Mouse (Mus musculus): ENCODE measurements around the gene Ctnnd2.

Ctnnd2 gene

DNA sequence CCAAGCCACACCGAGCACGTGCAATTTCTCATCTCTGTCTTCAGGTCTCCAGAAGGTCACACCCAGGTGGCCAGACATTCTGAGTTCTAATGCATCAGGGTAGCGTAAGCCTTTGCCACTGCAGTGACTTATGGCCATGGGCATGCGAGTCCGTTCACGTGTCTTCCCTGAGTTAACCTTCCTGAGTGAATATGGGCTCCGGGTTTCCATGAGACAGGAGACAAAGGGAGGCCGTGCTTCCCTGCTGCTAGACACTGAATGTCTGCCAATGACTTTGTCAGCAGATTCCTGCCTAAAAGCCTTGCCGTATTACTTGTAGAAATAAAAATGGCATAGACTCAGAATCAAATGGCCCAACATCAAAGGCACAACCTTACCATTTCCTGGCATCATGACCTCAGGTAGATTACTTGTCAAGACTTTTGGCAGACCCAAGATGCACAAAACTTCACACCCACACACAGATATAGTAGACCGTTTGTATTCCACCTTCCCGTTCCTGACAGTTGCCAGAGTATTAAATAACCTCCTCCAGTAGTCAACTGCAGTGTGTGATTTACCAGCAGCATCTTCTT lies 804.9 kb downstream of the Ctnnd2 start:
- peak; percentile 81 for DNase-seq (ENCODE audit: low read depth, low spot score)

DNA sequence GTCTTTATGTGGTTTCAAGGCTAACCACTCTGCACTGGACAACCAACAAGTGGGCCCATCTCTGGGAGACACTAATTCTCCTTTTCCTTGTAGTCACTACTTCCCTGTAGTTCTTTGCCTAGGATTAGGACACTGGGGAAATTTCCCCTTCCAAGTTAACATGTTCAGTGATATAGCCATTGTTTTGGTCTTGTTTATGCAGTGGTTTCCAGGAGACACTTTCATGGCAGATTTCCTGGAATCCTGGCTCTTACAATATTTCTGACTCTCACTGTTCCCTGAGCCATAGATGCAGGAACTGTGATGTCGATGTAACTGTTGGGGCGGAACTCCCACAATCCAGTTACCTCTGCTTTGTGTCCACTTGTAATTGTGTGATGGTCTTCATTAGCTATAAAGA lies 814.5 kb downstream of the Ctnnd2 start:
- no peak for DNase-seq (ENCODE audit: low read depth, low spot score)

DNA sequence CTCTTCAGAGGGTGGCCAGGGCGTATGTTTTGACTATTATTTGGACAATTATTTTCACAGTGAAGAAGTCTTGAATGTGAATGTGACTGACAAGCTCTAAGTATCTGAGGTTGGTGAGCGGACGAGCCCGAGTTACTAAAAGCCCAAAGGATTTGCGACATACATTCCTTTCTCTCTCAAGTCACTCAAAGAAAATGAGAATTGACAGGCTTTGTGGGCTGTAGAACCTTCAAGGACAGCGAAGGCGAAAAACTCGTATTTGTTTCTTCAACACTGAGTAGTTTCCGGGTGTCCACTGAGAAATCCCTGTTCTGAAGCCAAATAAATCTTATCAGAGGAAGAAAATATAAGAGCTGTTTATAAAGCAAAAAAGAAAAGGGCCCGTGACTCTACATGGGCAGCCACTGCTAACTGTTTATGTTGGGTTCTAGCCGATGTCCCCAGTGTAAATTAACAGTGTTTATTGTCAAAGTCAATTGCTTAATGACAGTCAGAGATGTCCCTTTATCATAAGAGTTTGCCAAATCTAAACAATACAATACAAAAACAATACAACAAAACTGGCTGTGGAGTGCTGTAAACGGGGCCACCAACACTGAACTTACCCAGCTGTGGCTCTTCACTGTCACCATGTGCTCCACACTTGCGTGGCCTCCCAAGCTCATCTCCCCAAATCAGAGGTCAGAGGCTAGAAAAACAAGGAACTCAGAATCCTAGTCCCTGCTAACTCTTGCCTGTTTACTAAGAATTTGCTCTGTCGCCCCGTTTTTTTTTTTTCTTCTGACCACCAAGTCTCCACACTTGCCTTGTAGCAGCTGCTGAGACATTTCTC lies 818.2 kb downstream of the Ctnnd2 start:
- DNase-seq (ENCODE audit: low read depth, low spot score): no peak

DNA sequence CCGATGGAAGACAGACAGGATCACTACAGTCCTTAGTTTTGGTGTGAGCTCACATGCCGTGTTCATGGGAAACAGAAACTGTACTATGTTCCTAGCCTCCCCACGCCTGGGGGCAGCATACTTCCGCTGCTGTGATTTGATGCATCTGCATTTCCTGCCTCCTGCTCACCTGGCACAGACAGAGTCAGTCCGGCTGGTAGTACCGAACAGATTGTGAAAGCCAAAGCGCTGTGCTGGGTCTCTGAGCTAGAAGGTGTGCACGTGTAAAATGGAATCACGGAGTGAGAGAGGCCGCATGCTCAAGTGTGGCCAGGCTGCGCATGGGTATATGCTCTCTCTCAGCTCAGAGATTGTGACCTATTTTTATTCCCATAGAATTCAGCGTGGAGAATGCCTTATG lies 820.0 kb downstream of the Ctnnd2 start:
- DNase-seq (ENCODE audit: low read depth, low spot score): peak; percentile 63

DNA sequence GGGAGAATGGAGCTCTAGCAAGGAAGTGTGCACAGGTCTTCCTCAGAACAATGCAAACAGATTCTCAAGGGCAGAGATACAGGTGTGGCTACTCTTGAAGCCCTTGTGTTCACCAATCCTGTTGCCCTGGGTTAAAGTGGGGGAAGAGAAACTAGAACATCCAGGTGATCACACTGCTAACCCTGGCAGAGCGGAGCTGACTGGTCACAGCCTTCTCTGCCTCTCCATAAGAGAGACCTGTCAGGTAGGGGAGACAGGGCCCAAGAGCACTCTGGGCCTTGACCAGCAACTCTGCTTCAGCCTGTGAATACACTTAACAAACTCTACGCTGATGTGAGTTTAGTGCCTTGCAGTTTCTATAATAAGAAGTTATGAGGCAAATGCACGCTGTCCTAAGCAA lies 820.5 kb downstream of the Ctnnd2 start:
- no peak for DNase-seq (ENCODE audit: low read depth, low spot score)

DNA sequence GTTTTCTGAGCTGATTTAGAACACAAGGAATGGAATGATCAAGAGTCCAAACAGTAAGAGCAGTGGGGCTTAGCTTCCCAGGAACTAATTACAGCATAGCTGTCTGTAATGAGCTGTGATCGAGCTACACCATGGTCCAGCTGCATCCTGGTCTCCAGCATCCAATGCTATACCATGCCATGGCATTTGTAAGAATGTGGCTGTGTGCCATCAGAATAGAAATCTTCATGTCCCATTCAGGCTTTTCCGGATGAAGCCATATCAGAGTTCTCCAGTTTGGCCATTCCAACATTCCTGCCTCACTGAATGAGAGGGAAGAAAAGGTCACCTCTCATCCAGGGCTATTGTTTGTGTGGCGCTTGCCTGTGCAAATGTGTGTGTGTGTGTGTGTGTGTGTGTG lies 823.0 kb downstream of the Ctnnd2 start:
- DNase-seq (ENCODE audit: low read depth, low spot score): no peak

DNA sequence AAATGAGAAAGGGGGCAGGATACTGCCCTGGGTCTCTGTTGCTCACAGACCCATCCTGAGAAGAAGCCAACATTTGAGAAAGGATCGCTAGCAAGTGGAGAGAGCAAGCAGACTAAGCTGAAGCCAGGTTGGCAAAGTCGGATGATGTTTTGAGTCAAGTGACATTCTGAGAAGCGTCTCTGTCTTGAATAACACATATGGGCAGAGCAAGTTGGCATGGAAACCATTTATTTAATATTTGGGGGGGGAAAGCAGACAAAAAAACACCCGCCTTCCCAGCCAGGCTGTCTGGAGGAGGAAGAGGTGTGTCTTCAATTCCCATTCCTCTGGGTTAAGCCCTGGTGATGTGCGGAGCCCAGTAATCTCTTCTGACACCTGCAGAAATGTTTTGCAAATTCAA lies 832.1 kb downstream of the Ctnnd2 start:
- DNase-seq (ENCODE audit: low read depth, low spot score): peak; percentile 60

DNA sequence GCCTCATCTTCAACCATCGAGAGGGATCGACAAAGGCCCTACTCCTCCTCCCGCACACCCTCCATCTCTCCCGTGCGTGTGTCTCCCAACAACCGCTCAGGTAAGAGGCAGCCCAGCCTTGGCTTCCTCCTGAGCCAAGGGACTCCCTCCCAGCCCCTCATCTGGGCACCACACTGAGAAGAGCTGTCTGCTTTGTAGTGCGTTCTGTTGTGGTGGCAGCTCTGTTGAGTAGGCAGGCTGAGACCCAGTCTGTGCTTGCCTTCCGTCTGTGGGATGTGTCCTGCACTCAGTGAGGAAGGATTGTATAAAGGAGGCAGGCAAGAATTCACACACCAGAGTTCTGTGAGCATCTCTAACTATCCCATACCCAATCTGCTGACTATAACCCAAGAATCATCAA lies 832.6 kb downstream of the Ctnnd2 start:
- no peak for DNase-seq (ENCODE audit: low read depth, low spot score)

DNA sequence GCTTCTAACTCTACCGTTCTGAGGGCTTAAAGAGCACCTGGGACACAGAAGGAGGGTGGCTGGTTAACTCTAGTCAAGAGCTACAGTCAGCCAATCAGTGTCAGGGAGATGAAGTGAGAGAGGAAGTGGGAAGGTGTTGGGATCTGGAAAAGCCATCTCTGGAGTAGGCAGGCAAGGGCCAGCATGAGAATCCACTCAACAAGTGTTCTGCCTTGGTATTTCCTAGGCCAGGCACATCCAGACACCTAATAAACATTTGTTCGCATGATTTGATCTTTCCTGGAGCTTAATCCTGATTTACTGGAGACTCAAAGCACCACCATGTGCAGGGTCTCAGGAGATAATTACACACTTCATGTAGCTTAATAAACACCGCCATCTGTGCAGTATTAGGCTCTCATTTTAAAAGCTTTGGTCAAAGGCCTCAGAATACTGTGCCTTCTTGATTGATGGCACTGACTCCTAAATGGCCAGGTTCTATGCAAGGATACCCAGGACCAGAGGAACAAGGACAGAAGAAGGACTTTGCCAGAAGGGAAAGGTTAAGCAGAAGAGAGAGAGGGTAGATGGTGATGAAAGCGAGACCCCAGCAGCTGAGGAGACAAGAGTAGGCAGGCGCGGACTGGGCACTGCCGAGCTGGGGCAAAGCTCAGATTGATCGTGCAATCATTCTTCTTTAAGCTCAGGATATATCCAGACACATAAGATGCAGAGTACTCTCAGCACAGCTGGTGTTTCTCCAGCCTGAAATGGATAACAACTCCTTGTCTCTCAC lies 833.8 kb downstream of the Ctnnd2 start:
- DNase-seq (ENCODE audit: low read depth, low spot score): no peak

DNA sequence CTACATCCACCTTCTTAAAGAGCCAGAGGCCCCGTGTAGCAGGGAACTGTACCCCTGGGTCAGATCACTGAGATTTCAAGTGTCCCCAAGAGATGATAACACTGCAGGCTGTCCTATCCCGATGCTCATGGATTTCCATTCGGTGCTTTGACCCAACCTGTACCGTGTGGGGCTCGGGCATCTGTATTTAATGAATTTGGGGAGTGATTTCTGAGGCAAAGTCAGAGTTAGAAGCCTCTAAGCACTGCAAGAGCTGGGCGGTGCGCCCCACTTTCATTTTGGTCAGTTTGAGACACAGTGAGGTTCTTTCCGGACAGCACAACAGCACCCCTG lies 834.4 kb downstream of the Ctnnd2 start:
- DNase-seq (ENCODE audit: low read depth, low spot score): no peak

DNA sequence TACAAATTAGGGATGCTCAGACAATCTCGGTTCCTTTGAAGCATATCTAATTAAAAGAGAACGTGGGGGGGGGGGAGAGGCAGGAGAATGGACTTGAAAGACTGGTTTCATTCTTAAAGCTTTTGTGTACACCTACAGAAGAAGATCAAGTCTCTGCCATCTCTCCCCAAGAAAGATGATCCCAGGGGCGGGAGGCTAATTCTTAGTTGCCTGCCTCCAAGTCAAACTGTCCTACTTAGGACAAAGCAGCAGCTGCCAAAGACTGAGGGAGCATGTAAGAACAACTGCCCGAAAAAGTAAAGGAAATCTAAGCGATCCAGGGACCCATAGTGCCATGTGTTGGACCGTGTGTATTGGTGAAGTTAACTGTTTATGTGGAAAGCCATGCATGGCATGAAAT lies 836.2 kb downstream of the Ctnnd2 start:
- DNase-seq (ENCODE audit: low read depth, low spot score): no peak

DNA sequence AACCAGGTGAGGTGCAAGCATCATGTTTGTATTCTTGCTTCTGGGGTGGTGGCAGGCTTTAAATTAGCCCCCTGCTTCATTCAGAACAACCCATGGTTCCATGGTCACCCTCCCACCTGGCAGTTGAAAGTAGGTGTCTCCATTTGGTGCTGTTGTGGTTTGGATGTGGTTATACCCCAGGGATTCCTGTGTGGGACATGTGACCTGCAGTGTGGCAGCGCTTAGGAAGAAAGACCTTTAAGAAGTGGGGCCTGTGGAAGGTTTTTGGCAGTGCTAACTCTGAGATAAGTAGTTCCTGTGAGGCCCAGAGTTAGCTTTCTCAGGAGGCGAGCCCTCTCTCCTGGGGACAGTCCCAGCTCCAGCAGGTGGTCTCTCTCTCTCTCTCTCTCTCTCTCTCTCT lies 848.4 kb downstream of the Ctnnd2 start:
- no peak for DNase-seq (ENCODE audit: low read depth, low spot score)

DNA sequence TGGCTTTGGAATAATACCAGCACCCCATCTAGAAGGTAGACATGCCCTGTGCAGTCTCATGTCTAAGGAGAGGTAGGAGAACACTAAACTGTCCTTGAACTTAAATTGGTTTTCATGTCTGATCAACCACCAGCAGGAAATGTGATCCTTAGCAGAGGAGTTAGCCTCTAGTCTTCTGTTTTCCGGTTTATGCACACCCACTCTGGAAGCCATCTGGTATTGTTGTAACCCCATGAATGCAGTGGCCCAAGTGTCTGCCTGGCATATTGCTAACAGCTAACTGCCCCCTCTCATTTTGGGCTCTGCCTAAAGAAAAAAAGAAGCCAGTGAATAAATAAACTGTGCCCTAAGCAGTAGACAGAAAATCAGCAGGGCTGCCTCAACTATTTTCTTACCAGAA lies 849.6 kb downstream of the Ctnnd2 start:
- DNase-seq (ENCODE audit: low read depth, low spot score): peak; percentile 53

DNA sequence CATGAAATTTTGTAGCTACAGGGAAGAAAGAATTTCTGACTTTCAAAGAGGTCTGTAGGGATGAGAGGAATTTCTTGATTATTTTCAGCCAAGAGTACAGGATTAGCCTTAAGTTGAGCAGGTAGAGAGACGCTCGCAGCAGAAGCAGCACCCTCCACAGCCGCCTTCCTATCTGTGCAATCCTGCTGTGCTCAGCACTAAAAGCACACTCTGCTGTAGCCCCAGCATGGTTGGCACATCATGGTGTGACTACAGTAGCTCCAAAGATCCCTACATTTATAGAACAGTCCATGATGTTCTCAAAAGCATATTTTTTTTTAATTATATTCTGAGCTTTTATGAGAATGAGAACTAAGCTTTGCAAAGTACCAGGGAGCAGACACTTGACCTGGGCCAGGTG lies 850.1 kb downstream of the Ctnnd2 start:
- peak; percentile 64 for DNase-seq (ENCODE audit: low read depth, low spot score)

DNA sequence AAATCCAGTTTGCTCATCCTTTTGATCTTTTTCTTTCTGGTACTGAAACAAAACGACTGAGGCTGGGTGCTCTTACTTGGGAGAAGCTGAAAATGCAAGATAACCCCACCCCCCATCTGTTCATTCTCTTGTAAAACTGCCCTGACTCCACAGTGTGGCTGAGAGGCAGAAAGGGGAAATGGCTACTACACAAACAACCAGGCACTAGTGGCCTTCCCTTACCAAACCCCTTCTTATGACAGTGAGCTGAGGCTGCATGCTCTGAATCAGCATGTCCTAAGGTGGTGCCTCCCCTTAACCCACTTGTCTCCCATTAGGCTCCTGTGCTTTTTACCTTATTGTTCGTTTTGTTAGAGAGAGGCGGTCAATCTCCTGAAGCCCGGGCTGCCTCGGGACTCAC lies 851.4 kb downstream of the Ctnnd2 start:
- DNase-seq (ENCODE audit: low read depth, low spot score): no peak

DNA sequence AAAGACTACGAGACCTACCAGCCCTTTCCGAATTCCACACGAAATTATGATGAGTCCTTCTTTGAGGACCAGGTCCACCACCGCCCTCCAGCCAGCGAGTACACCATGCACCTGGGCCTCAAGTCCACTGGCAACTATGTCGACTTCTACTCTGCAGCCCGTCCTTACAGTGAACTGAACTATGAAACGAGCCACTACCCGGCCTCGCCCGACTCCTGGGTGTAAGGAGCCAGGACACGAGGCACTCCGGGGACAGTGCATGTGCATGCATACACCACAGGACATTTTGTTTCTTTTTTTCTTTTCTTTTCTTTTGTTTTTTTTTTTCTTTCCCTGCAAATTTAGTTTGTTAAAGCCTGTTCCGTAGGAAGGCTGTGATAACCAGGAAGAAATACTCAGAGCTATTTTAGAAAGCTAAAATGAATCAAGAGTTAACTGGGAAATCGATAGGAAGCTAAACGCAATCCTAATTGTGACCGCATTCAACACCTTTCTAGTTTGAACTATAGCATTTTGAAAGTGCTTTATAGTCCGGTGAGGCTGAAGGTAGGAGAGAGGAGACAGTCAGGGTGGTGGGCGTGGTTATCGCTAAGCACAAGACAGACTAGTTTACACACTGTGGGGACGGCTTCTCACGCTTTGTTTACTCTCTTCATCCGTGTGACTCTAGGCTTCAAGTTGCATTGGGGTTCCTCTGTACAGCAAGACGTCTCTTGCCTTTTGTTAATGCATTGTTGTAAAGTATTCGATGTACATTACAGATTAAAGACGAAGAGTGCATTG lies 855.2 kb downstream of the Ctnnd2 start:
- no peak for DNase-seq (ENCODE audit: low read depth, low spot score)

DNA sequence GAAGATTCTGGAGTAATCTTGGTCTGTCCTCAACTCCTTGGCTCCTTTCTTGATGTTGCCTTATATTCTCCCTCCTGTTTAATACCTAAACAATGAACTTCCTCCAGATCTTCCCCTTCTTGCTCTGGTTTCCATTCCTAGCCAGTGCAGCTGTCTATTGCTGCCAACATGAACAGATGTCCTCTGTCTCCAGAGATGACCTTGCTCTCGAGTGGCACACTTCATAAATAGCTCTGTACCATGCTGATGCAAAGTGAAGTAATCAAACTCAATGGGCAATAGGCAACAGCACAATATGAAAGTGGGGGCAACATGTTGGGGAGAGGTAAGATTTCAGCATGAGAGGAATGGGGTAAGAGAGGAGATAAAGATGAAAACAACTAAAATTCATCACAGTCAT lies 872.6 kb downstream of the Ctnnd2 start:
- peak; percentile 16 for DNase-seq (ENCODE audit: low read depth, low spot score)

DNA sequence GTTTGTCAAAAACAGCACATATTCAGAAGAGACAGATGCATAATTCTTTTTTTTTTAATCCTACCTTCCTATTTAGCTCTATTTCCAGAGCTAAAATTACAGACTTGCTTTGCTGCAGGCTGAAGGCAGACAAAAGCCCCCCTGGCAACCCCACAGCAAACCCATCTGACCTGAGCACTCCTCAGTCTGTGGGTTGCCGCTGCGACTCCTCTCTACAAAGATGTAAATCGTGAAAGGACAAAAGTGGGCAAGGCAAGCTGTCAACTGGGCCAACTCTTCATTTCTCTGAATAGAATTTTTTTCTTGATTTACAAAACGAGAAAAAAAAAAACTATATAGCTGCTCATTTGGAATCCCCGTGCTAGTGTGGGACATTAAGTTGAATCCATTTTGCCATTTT lies 879.1 kb downstream of the Ctnnd2 start:
- DNase-seq (ENCODE audit: low read depth, low spot score): peak; percentile 39

DNA sequence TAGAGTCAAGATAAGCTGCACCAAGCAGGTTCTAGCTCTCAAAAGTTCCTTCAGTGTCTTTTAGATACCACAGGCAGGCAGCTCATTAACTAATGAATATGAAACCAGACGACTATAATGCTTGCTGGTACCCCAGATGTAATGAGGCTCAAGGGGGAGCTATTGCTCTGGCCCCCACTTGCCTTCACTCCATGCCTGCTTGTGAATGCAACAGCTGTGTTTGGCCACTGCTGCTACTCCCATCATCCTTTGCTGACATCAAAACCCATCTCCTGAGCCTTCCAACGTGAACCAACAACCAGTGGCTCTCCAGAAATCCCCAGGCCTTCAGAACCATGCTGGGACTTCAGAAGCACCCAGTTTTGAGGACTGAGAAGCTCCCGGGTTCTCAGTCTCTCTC lies 883.8 kb downstream of the Ctnnd2 start:
- no peak for DNase-seq (ENCODE audit: low read depth, low spot score)

DNA sequence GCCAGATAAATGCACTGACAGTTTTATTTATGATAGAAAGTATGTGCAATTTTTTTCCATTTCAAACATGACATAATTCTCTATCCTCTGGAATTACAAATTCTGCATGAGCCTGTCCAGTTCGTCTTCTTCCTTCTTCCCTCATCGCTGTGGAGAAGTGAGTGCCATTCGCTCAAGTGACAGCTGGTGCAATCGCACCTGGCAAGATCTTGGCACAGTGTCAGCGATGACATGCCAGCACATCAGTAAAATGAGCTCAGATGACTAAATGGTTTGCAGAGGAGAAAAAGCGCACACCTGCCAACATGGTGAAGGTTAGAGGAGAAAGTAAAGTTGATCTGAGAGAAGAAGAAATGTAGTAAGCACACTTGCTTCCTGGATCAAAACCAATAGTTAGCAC lies 885.9 kb downstream of the Ctnnd2 start:
- DNase-seq (ENCODE audit: low read depth, low spot score): peak; percentile 41

DNA sequence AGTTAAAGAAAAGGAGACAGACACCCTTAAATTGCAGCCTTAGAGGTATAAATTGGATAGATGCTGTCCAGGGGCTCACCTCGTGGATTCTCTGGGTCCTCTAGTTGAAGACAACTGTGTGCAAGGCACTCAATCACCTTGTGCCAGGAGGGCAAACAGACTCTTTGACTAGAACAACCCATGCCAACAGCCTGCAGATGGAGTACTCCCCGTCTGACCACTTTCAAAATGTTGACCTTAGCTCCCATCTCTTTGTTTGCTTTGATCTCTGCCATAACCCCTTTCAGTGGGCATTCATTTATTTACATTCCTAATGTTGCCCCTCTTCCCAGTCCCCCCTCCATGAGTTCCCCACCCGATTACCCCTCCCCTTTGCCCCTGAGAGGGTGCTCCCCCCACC lies 891.3 kb downstream of the Ctnnd2 start:
- no peak for DNase-seq (ENCODE audit: low read depth, low spot score)

DNA sequence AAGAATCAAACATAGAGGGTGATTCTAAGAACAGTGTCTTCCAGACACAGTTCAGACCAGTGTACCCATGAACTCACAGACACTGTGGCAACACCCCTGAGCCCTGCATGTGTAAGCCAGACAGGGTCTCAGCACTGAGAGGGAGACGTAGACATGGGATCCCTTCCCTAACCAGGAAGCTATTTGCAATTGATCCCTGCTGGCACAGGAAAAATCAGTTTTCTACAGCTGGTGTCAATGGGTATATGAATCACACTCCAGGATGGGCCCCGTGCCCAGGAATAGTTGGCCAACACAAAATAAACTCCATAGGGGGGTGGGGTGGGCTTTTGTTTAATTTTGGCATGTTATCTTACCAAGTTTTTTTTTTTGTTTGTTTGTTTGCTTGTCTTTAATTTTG lies 895.7 kb downstream of the Ctnnd2 start:
- no peak for DNase-seq (ENCODE audit: low read depth, low spot score)
